28 mouse cellular contexts compared by ENCODE assay signal in genomic region chr4:16316481-16316880, GRCm38 (mm10).
"Had no signal": no experiment of that assay in that cellular context is flagged by ENCODE, and none has a peak within 500 bp of the region (broad histone marks: within the 10 kb centered on the region; RNA-seq: fewer than 3 reads in every experiment).

No protein-coding gene starts in this region.

- H3K9me3 ChIP-seq: heart, embryonic 10.5 days; kidney, embryonic 15.5 days; limb, embryonic 10.5 days; limb, embryonic 12.5 days; liver, embryonic 13.5 days; liver, embryonic 15.5 days had no signal

- ATAC-seq: hindbrain, postnatal 0 days; intestine, embryonic 16.5 days had no signal

- H3K27ac ChIP-seq: gastrocnemius, adult 2 months; heart, embryonic 10.5 days; hindbrain, embryonic 10.5 days; hindbrain, embryonic 12.5 days; hindbrain, embryonic 14.5 days; hindbrain, postnatal 0 days; kidney, embryonic 15.5 days; kidney, postnatal 0 days; limb, embryonic 10.5 days; limb, embryonic 12.5 days; liver, embryonic 13.5 days; liver, embryonic 15.5 days had no signal

- H3K4me2 ChIP-seq: heart, embryonic 12.5 days; hindbrain, embryonic 12.5 days; hindbrain, embryonic 14.5 days; kidney, embryonic 15.5 days; limb, embryonic 12.5 days; liver, embryonic 11.5 days; liver, embryonic 13.5 days; liver, embryonic 15.5 days had no signal

- DNase-seq: gastrocnemius, adult 2 months; gastrocnemius, postnatal 10 days; gastrocnemius, postnatal 25 days; heart, adult 18-20 months; heart, postnatal 10 days; heart, postnatal 4 days; kidney, adult 11 months; kidney, adult 2 months; kidney, adult 9 months; kidney, postnatal 14 days; kidney, postnatal 36 days; layer of hippocampus, adult 9-11 months; layer of hippocampus, postnatal 36 days; liver; liver, embryonic 13.5 days had no signal

- H3K36me3 ChIP-seq: heart, embryonic 10.5 days; heart, embryonic 12.5 days; hindbrain, embryonic 10.5 days; hindbrain, embryonic 12.5 days; kidney, embryonic 15.5 days; limb, embryonic 10.5 days; limb, embryonic 12.5 days; liver, embryonic 13.5 days; liver, embryonic 15.5 days had no signal

- H3K9ac ChIP-seq: heart, embryonic 12.5 days; hindbrain, embryonic 12.5 days; hindbrain, embryonic 14.5 days; kidney, embryonic 15.5 days; limb, embryonic 12.5 days; liver, embryonic 13.5 days; liver, embryonic 15.5 days had no signal

- H3K4me3 ChIP-seq: gastrocnemius, adult 2 months; heart, embryonic 10.5 days; heart, embryonic 12.5 days; hindbrain, embryonic 10.5 days; hindbrain, embryonic 12.5 days; kidney, embryonic 15.5 days; limb, embryonic 10.5 days; limb, embryonic 12.5 days; liver, embryonic 13.5 days; liver, embryonic 15.5 days had no signal

- H3K4me1 ChIP-seq: heart, embryonic 10.5 days; heart, embryonic 12.5 days; hindbrain, embryonic 10.5 days; hindbrain, embryonic 12.5 days; kidney, embryonic 15.5 days; limb, embryonic 10.5 days; limb, embryonic 12.5 days; liver, embryonic 13.5 days; liver, embryonic 15.5 days had no signal

- H3K27me3 ChIP-seq: heart, embryonic 12.5 days; hindbrain, embryonic 12.5 days; kidney, embryonic 15.5 days; limb, embryonic 12.5 days; liver, embryonic 13.5 days; liver, embryonic 15.5 days had no signal
